Mouse (Mus musculus) erythroblast, embryonic 14.5 days (primary cell): Measurements from ENCODE around the gene Ppm1h.

Experiments used
- GATA1 ChIP-seq: IDR thresholded peaks from 2 replicates; pipeline ENCODE4 v1.6.1; 2012; ENCODE audit warnings: low read length, inconsistent platforms, mixed read lengths
- TAL1 ChIP-seq: IDR thresholded peaks from 3 replicates; pipeline ENCODE4 v1.6.1; 2012; ENCODE audit warnings: low read length, inconsistent platforms, mixed read lengths

- TF ChIP-seq GATA1: no peak
- TF ChIP-seq TAL1: no peak
Measured at GRCm38 (mm10) chr10:122716739-122717474, 38.3 kb downstream of the Ppm1h start.
